Mouse (Mus musculus): ENCODE data around the gene Slc1a5.
A peak's percentile ranks its signal among the peaks of the same experiment; 100 is the strongest.

Slc1a5 gene

GRCm38 (mm10) chr7:16819794-16820193 lies 38.7 kb downstream of the Slc1a5 start:
- no peak for DNase-seq (ENCODE audit: low read depth, low spot score)

- no peak for DNase-seq (ENCODE audit: low read depth, low spot score)
Measured at GRCm38 (mm10) chr7:16820271-16820763, 39.2 kb downstream of the Slc1a5 start.

GRCm38 (mm10) chr7:16821091-16821490 lies 40.0 kb downstream of the Slc1a5 start:
- DNase-seq (ENCODE audit: low read depth, low spot score) = no peak

GRCm38 (mm10) chr7:16821669-16822101 lies 40.5 kb downstream of the Slc1a5 start:
- no peak for DNase-seq (ENCODE audit: low read depth, low spot score)

GRCm38 (mm10) chr7:16823734-16824133 lies 42.6 kb downstream of the Slc1a5 start:
- DNase-seq (ENCODE audit: low read depth, low spot score) = no peak

- no peak for DNase-seq (ENCODE audit: low read depth, low spot score)
Measured at GRCm38 (mm10) chr7:16825785-16826184, 44.6 kb downstream of the Slc1a5 start.

GRCm38 (mm10) chr7:16826571-16826970 lies 45.4 kb downstream of the Slc1a5 start:
- no peak for DNase-seq (ENCODE audit: low read depth, low spot score)

- DNase-seq (ENCODE audit: low read depth, low spot score) = no peak
Measured at GRCm38 (mm10) chr7:16827274-16827673, 46.1 kb downstream of the Slc1a5 start.

GRCm38 (mm10) chr7:16830449-16830848 lies 49.3 kb downstream of the Slc1a5 start:
- no peak for DNase-seq (ENCODE audit: low read depth, low spot score)

GRCm38 (mm10) chr7:16837916-16838803 lies 57.0 kb downstream of the Slc1a5 start:
- DNase-seq (ENCODE audit: low read depth, low spot score) = no peak

GRCm38 (mm10) chr7:16838804-16839426 lies 57.8 kb downstream of the Slc1a5 start:
- no peak for DNase-seq (ENCODE audit: low read depth, low spot score)

GRCm38 (mm10) chr7:16839427-16840108 lies 58.4 kb downstream of the Slc1a5 start:
- DNase-seq (ENCODE audit: low read depth, low spot score) = no peak

GRCm38 (mm10) chr7:16840109-16840491 lies 59.0 kb downstream of the Slc1a5 start:
- DNase-seq (ENCODE audit: low read depth, low spot score) = no peak

- DNase-seq (ENCODE audit: low read depth, low spot score) = no peak
Measured at GRCm38 (mm10) chr7:16841078-16841477, 59.9 kb downstream of the Slc1a5 start.

- no peak for DNase-seq (ENCODE audit: low read depth, low spot score)
Measured at GRCm38 (mm10) chr7:16841561-16842560, 60.7 kb downstream of the Slc1a5 start.

GRCm38 (mm10) chr7:16842645-16843063 lies 61.5 kb downstream of the Slc1a5 start, which contains the start of gene Prkd2:
Prkd2 (plus strand) TSS chr7:16842902.
- peak; percentile 86 for DNase-seq (ENCODE audit: low read depth, low spot score)

- DNase-seq (ENCODE audit: low read depth, low spot score) = peak; percentile 24
Measured at GRCm38 (mm10) chr7:16843441-16844171, 62.5 kb downstream of the Slc1a5 start.

GRCm38 (mm10) chr7:16844696-16845071 lies 63.5 kb downstream of the Slc1a5 start:
- no peak for DNase-seq (ENCODE audit: low read depth, low spot score)

- DNase-seq (ENCODE audit: low read depth, low spot score) = no peak
Measured at GRCm38 (mm10) chr7:16845072-16845819, 64.1 kb downstream of the Slc1a5 start.

- no peak for DNase-seq (ENCODE audit: low read depth, low spot score)
Measured at GRCm38 (mm10) chr7:16845820-16846167, 64.7 kb downstream of the Slc1a5 start.
